8 mouse cellular contexts compared by ENCODE assay signal in the genomic region with DNA sequence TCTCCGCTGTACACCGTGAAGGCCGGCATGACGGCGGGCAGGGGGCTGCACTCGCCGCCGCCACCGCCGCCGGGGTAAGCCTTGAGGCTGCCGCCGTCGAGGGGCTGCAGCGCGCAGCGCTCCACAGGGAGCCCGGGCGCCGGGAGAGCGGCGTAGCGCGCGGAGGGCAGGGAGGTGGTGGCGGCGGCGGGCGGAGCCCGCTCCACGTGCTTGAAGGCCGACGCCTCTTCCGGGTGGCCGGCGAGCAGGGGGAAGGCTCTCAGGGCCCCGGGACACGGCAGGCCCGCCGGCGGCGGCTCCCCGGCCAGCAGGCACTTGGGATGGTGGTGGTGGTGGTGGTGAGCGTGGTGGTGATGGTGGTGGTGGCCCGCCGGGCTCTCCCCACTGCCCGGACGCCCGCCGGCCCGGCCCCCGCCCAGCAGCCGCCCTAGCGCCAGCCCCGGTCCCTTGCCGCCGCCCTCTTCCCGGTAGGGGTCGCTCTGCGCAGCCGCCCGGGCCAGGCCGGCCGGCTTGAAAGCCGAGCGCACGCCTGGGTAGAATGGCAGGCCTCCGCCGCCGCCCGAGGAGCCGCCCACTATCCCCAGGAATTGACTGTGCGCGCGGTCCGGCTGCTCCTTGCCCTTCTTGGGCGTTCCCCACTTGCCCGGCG. TPM values are rescaled to one million over a fixed set of nuclear protein-coding genes. Genes with fewer than 3 reads are reported as not detected.
A peak's percentile ranks its signal among the peaks of the same experiment; 100 is the strongest.
DNase-seq lines count a peak whose midpoint lies in the region; ATAC-seq and TF ChIP-seq lines count a peak whose summit lies in the region.

No protein-coding gene starts in this region.

- peak overlapping the region; percentile 40 for H3K4me3 ChIP-seq in spleen, adult 2 months (ENCODE audit: extremely low read depth, insufficient read depth, insufficient read length)
- peak overlapping the region; percentile 33 for H3K4me3 ChIP-seq in embryonic facial prominence, embryonic 11.5 days (ENCODE audit: low read depth, low read length)
- peak overlapping the region; percentile 41 for H3K4me3 ChIP-seq in hindbrain, embryonic 14.5 days (replicated peaks; ENCODE audit: low read length)
- peak overlapping the region; percentile 51 for H3K4me3 ChIP-seq in liver, embryonic 16.5 days (ENCODE audit: low read depth, low read length)
- H3K4me3 ChIP-seq in stomach, postnatal 0 days (ENCODE audit: low read depth, low read length) = peak overlapping the region; percentile 39

- TF ChIP-seq EP300 in stomach, postnatal 0 days (optimal IDR thresholded peaks at IDR 0.05) = no peak

- H3K36me3 ChIP-seq in spleen, adult 2 months (ENCODE audit: control insufficient read depth, insufficient read depth, low read length) = no peaks in the 10 kb centered on the region
- no peaks in the 10 kb centered on the region for H3K36me3 ChIP-seq in embryonic facial prominence, embryonic 11.5 days (replicated peaks; ENCODE audit: control insufficient read depth, insufficient read depth, low read depth, low read length)
- H3K36me3 ChIP-seq in hindbrain, embryonic 14.5 days (replicated peaks; ENCODE audit: control insufficient read depth, insufficient read depth) = no peaks in the 10 kb centered on the region
- H3K36me3 ChIP-seq in liver, embryonic 16.5 days (ENCODE audit: control insufficient read depth, insufficient read depth) = no peaks in the 10 kb centered on the region
- no peaks in the 10 kb centered on the region for H3K36me3 ChIP-seq in stomach, postnatal 0 days (ENCODE audit: control insufficient read depth, insufficient read depth, low read length)

- H3K27ac ChIP-seq in spleen, adult 2 months (ENCODE audit: insufficient read depth, low read length) = no peak overlapping the region
- H3K27ac ChIP-seq in embryonic facial prominence, embryonic 11.5 days (replicated peaks; ENCODE audit: low read depth, low read length) = no peak overlapping the region
- H3K27ac ChIP-seq in hindbrain, embryonic 14.5 days = no peak overlapping the region
- no peak overlapping the region for H3K27ac ChIP-seq in liver, embryonic 16.5 days (ENCODE audit: low read length)
- no peak overlapping the region for H3K27ac ChIP-seq in stomach, postnatal 0 days (replicated peaks)

- no peak overlapping the region; the same call in 1 of the 2 replicates for H3K9ac ChIP-seq in embryonic facial prominence, embryonic 11.5 days (replicated peaks; ENCODE audit: low read length)
- H3K9ac ChIP-seq in hindbrain, embryonic 14.5 days = peak overlapping the region; percentile 36
- no peak overlapping the region for H3K9ac ChIP-seq in liver, embryonic 16.5 days (ENCODE audit: low read depth, low read length)
- no peak overlapping the region for H3K9ac ChIP-seq in stomach, postnatal 0 days (ENCODE audit: low read length)

- no peak for TF ChIP-seq CTCF in spleen, adult 2 months (IDR thresholded peaks at IDR 0.05; ENCODE audit: extremely low read depth, insufficient read depth, insufficient read length, insufficient replicate concordance)
- peak; percentile 45 for TF ChIP-seq CTCF in stomach, postnatal 0 days (IDR thresholded peaks at IDR 0.05; ENCODE audit: low read depth)

- peak overlapping the region; percentile 46 for H3K4me2 ChIP-seq in embryonic facial prominence, embryonic 11.5 days (ENCODE audit: low read depth, low read length)
- peak overlapping the region; percentile 60 for H3K4me2 ChIP-seq in hindbrain, embryonic 14.5 days (replicated peaks)
- H3K4me2 ChIP-seq in liver, embryonic 16.5 days (ENCODE audit: low read depth, low read length) = peak overlapping the region; percentile 53
- peak overlapping the region; percentile 63 for H3K4me2 ChIP-seq in stomach, postnatal 0 days (replicated peaks; ENCODE audit: low read depth)

- DNase-seq in spleen, adult 2 months (ENCODE audit: low read depth in 1 of 2, low spot score in 2 of 2) = no peak
- DNase-seq in spleen, postnatal 36 days (ENCODE audit: low spot score in 2 of 2) = no peak
- DNase-seq in embryonic facial prominence, embryonic 11.5 days (ENCODE audit: low spot score) = peak; percentile 65
- peak; percentile 24 for DNase-seq in hindbrain, embryonic 14.5 days (ENCODE audit: low spot score)
- DNase-seq in stomach, postnatal 0 days (ENCODE audit: low spot score) = peak; percentile 56
- DNase-seq in layer of hippocampus, adult 8-10 months (ENCODE audit: low spot score in 2 of 2) = no peak
- no peak for DNase-seq in urinary bladder, postnatal 10 days (ENCODE audit: low spot score)

- peaks cover 30% of the 10 kb centered on the region for H3K27me3 ChIP-seq in spleen, adult 2 months (ENCODE audit: control insufficient read depth, insufficient read depth, low read length)
- H3K27me3 ChIP-seq in embryonic facial prominence, embryonic 11.5 days (ENCODE audit: control insufficient read depth, insufficient read depth, low read length) = peaks cover 68% of the 10 kb centered on the region
- H3K27me3 ChIP-seq in hindbrain, embryonic 14.5 days (ENCODE audit: control insufficient read depth, insufficient read depth, low read length) = peaks cover 99% of the 10 kb centered on the region
- peaks cover 93% of the 10 kb centered on the region for H3K27me3 ChIP-seq in liver, embryonic 16.5 days (ENCODE audit: control insufficient read depth, insufficient read depth, low read depth, low read length)
- H3K27me3 ChIP-seq in stomach, postnatal 0 days (ENCODE audit: control insufficient read depth, insufficient read depth, low read length) = peaks cover 36% of the 10 kb centered on the region

- WGBS in spleen, adult 2 months = 4% methylated on average over 65 of the region's 79 CpGs
- WGBS in embryonic facial prominence, embryonic 11.5 days = under 1% methylated on average over 55 of the region's 79 CpGs
- WGBS in hindbrain, embryonic 14.5 days = 1% methylated on average over 26 of the region's 79 CpGs
- WGBS in liver, embryonic 16.5 days (ENCODE audit: insufficient replicate concordance) = under 1% methylated on average over 42 of the region's 79 CpGs
- 1% methylated on average over 39 of the region's 79 CpGs for WGBS in stomach, postnatal 0 days

- H3K4me1 ChIP-seq in spleen, adult 2 months (ENCODE audit: control insufficient read depth, insufficient read depth, insufficient read length) = peaks cover 14% of the 10 kb centered on the region
- peaks cover 6% of the 10 kb centered on the region for H3K4me1 ChIP-seq in embryonic facial prominence, embryonic 11.5 days (ENCODE audit: control insufficient read depth, insufficient read depth, low read length)
- H3K4me1 ChIP-seq in hindbrain, embryonic 14.5 days (replicated peaks; ENCODE audit: control insufficient read depth, insufficient read depth, low read length) = no peaks in the 10 kb centered on the region
- peaks cover 3% of the 10 kb centered on the region; the same call in 1 of the 2 replicates for H3K4me1 ChIP-seq in liver, embryonic 16.5 days (ENCODE audit: control insufficient read depth, low read depth, low read length)
- H3K4me1 ChIP-seq in stomach, postnatal 0 days (replicated peaks; ENCODE audit: control insufficient read depth, insufficient read depth) = peaks cover 5% of the 10 kb centered on the region; the same call in 1 of the 2 replicates

- peak; percentile 90 for ATAC-seq in embryonic facial prominence, embryonic 11.5 days (replicated peaks; ENCODE audit: insufficient number of reproducible peaks, low FRiP score, low TSS enrichment, low read depth)
- peak; percentile 81 for ATAC-seq in hindbrain, embryonic 14.5 days (ENCODE audit: low FRiP score)
- peak; percentile 32; the same call in 1 of the 2 replicates for ATAC-seq in liver, embryonic 16.5 days (ENCODE audit: low read depth)
- peak; percentile 85 for ATAC-seq in stomach, postnatal 0 days (ENCODE audit: low FRiP score, low TSS enrichment)

- no peak for TF ChIP-seq POLR2A in spleen, adult 2 months (IDR thresholded peaks at IDR 0.05; ENCODE audit: low read depth, low read length)

- H3K9me3 ChIP-seq in embryonic facial prominence, embryonic 11.5 days (replicated peaks; ENCODE audit: control insufficient read depth, low read length) = no peaks in the 10 kb centered on the region
- no peaks in the 10 kb centered on the region for H3K9me3 ChIP-seq in hindbrain, embryonic 14.5 days (ENCODE audit: control insufficient read depth, low read length)
- H3K9me3 ChIP-seq in liver, embryonic 16.5 days (replicated peaks; ENCODE audit: control insufficient read depth, low read length) = no peaks in the 10 kb centered on the region
- no peaks in the 10 kb centered on the region for H3K9me3 ChIP-seq in stomach, postnatal 0 days (ENCODE audit: control insufficient read depth, low read length)

RNA-seq across cellular contexts. Expression of gene Prdm13, which starts 6.7 kb away (rescaled TPM):
- not detected in 2 replicates for polyA plus RNA-seq in spleen, adult 2 months (2012; rRNA removed)
- 0.29 and 0.53 TPM in 2 replicates for polyA plus RNA-seq in embryonic facial prominence, embryonic 11.5 days (2014; fragmentation: Nextera tagmentation; extraction: Ambion mirVana)
- 0.40 and 0.64 TPM in 2 replicates for polyA plus RNA-seq in hindbrain, embryonic 14.5 days (2014; fragmentation: Nextera tagmentation; extraction: Ambion mirVana)
- not detected in 2 replicates for polyA plus RNA-seq in liver, embryonic 16.5 days (2015; fragmentation: Nextera tagmentation; extraction: Ambion mirVana)
- polyA plus RNA-seq in stomach, postnatal 0 days (2015; fragmentation: Nextera tagmentation; extraction: Ambion mirVana) = not detected in 2 replicates
- total RNA-seq in layer of hippocampus, adult 8-10 months (2022) = not detected

RNA-seq across cellular contexts. Expression of gene Ccnc, which starts 48.4 kb away (rescaled TPM):
- polyA plus RNA-seq in spleen, adult 2 months (2012; rRNA removed) = 1.9 and 2.3 TPM in 2 replicates
- 61.3 and 67.5 TPM in 2 replicates for polyA plus RNA-seq in embryonic facial prominence, embryonic 11.5 days (2014; fragmentation: Nextera tagmentation; extraction: Ambion mirVana)
- 71.7 and 73.7 TPM in 2 replicates for polyA plus RNA-seq in hindbrain, embryonic 14.5 days (2014; fragmentation: Nextera tagmentation; extraction: Ambion mirVana)
- polyA plus RNA-seq in liver, embryonic 16.5 days (2015; fragmentation: Nextera tagmentation; extraction: Ambion mirVana) = 17.6 and 18.8 TPM in 2 replicates
- polyA plus RNA-seq in stomach, postnatal 0 days (2015; fragmentation: Nextera tagmentation; extraction: Ambion mirVana) = 23.6 and 24.6 TPM in 2 replicates
- total RNA-seq in layer of hippocampus, adult 8-10 months (2022) = 10 to 100 TPM; 30.5 to 39.4 (median 37.1) TPM

Comparison
In these comparisons a context has a peak if more than half of its experiments do, and no peak if none do; other contexts are left out.
1. DNase-seq: peak in embryonic facial prominence, embryonic 11.5 days (single experiment), hindbrain, embryonic 14.5 days (single experiment) and stomach, postnatal 0 days (single experiment); none in spleen, adult 2 months (0 of 2), spleen, postnatal 36 days (0 of 2), layer of hippocampus, adult 8-10 months (0 of 2) and urinary bladder, postnatal 10 days (single experiment).
2. ATAC-seq: peak in every context shown above with its lines; median percentile 90 in embryonic facial prominence, embryonic 11.5 days; 85 in stomach, postnatal 0 days; 81 in hindbrain, embryonic 14.5 days; 32 in liver, embryonic 16.5 days.
3. Peak in every context shown above with its lines, with median percentiles within 50 percentile points of each other: H3K4me3 ChIP-seq and H3K4me2 ChIP-seq.